Mouse (Mus musculus) embryonic fibroblast, embryonic 13.5 days (primary cell): ENCODE measurements around the gene Svs3b. TPM values are rescaled to one million over a fixed set of nuclear protein-coding genes. Genes with fewer than 3 reads are reported as not detected.
"Not testable (repeated sequence)": the region's sequence is repeated elsewhere in the genome, so short reads cannot be mapped to it uniquely, and the experiment has no call there.

Experiments
- H3K27ac ChIP-seq: 2 replicates; pipeline ENCODE4 v1.5.1; 2012; ENCODE audit warnings: low read length, control low read depth, inconsistent platforms; ENCODE audit not compliant: insufficient read depth
- H3K4me1 ChIP-seq: 2 replicates; pipeline ENCODE4 v1.6.1; 2011; ENCODE audit warnings: low read length; ENCODE audit not compliant: control insufficient read depth, insufficient read depth
- H3K4me3 ChIP-seq: 2 replicates; pipeline ENCODE4 v1.5.1; 2011; ENCODE audit warnings: mild to moderate bottlenecking, control low read depth, low read length; ENCODE audit not compliant: insufficient read depth
- CTCF ChIP-seq: IDR thresholded peaks from 2 replicates; pipeline ENCODE4 v1.5.1; 2011; ENCODE audit warnings: mild to moderate bottlenecking, control low read depth, low read length, moderate library complexity, borderline replicate concordance; ENCODE audit not compliant: insufficient read depth
- POLR2A ChIP-seq: IDR thresholded peaks from 2 replicates; pipeline ENCODE4 v1.6.1; 2011; ENCODE audit warnings: low read depth, mild to moderate bottlenecking, control low read depth, low read length, moderate library complexity
- polyA plus RNA-seq: library from polyadenylated mRNA; stranded (reverse); fragments of >200 nt; gene quantifications from 2 replicates; pipeline ENCODE4 v1.2.4, GENCODE M21; 2011; ENCODE audit warnings: low read depth; ENCODE audit not compliant: missing spikeins, insufficient read length

Gene Svs3b
- polyA plus RNA-seq, 1 experiment, result not detected

DNA sequence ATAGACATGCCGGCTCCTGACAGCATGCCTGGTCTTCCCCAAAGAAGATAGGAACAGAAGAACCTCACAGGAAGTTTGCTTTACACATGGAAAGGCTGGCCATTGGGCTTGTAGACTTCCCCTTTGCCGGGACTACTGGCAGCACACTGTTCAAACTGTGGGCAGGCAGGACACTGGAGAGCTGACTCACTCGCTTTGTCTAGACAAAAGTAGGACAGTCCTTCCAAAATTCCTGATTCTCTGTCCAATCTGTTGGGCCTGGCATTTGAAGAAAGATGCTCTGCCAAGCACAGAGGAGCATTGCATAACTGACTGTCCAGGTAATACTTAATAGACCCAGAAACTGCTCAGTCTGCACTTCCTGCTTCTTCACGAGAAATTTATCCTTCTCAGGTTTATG is 49.8 kb downstream of the Svs3b start:
- TF ChIP-seq CTCF (no peak), POLR2A (no peak)
- Histone ChIP-seq H3K4me3 (no peak overlapping the region), H3K4me1 (no peaks in the 10 kb centered on the region), H3K27ac (no peak overlapping the region)

DNA sequence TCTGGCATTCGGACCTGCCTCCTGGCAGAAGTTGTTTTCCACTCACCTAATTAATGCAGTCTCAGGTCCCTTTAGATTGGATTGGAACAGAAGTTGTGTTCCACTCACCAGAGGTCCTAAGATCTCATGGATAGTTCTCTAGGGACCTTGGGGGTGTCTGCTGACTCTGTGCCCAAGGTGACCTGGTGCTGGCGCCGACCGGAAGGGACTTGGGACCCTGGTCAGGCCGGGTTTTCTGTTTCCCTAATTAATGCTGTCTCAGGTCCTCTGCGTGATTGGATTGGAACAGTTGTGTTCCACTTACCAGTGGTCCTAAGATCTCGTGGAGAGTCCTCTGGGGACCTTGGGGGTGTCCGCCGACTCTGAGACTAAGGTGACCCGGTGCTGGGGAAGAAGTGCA is 50.4 kb downstream of the Svs3b start:
- not testable (repeated sequence) for H3K27ac ChIP-seq, H3K4me1 ChIP-seq, H3K4me3 ChIP-seq

Other genes starting within 250 kb of the Svs3b start
- gene Pabpc1l, start 231.2 kb downstream of the Svs3b start, polyA plus RNA-seq, result 1.4 and 1.5 TPM in 2 replicates
- 23.1 and 24.0 TPM in 2 replicates for gene Stk4, start 186.3 kb downstream of the Svs3b start, polyA plus RNA-seq
- gene Tomm34, start 185.5 kb downstream of the Svs3b start, polyA plus RNA-seq, result 37.2 and 38.8 TPM in 2 replicates
- 0.23 and 1.1 TPM in 2 replicates for gene Kcns1, start 85.5 kb downstream of the Svs3b start, polyA plus RNA-seq
- gene Wfdc5, start 73.9 kb downstream of the Svs3b start, polyA plus RNA-seq, result not detected in 2 replicates
- gene Wfdc12, start 66.0 kb downstream of the Svs3b start, polyA plus RNA-seq, result not detected in 2 replicates
- not detected in 2 replicates for gene Wfdc15a, start 56.5 kb downstream of the Svs3b start, polyA plus RNA-seq
- gene Wfdc15b, start 35.0 kb downstream of the Svs3b start, polyA plus RNA-seq, result not detected in 2 replicates
- not detected in 2 replicates for gene Svs2, start 18.2 kb downstream of the Svs3b start, polyA plus RNA-seq
- not detected in 2 replicates for gene Svs4, start 21.8 kb upstream of the Svs3b start, polyA plus RNA-seq
- gene Svs3a, start 32.6 kb upstream of the Svs3b start, polyA plus RNA-seq, result not detected in 2 replicates
- gene Svs6, start 60.1 kb upstream of the Svs3b start, polyA plus RNA-seq, result not detected in 2 replicates
- gene Svs5, start 76.1 kb upstream of the Svs3b start, polyA plus RNA-seq, result not detected in 2 replicates
- gene Slpi, start 132.5 kb upstream of the Svs3b start, polyA plus RNA-seq, result 0.90 TPM in 1 of 2 replicates, not detected in the other
- gene Rbpjl, start 146.5 kb upstream of the Svs3b start, polyA plus RNA-seq, result not detected in 2 replicates
- 0.18 and 3.1 TPM in 2 replicates for gene Matn4, start 148.5 kb upstream of the Svs3b start, polyA plus RNA-seq
- gene Sdc4, start 187.2 kb upstream of the Svs3b start, polyA plus RNA-seq, result 242 and 248 TPM in 2 replicates
- gene Sys1, start 200.3 kb upstream of the Svs3b start, polyA plus RNA-seq, result 23.1 and 23.6 TPM in 2 replicates
- gene Gm20458, start 204.3 kb upstream of the Svs3b start, polyA plus RNA-seq, result 4.1 and 5.8 TPM in 2 replicates
- not detected in 2 replicates for gene Trp53tg5, start 217.1 kb upstream of the Svs3b start, polyA plus RNA-seq
- gene Dbndd2, start 229.5 kb upstream of the Svs3b start, polyA plus RNA-seq, result 13.8 and 19.0 TPM in 2 replicates
- gene Pigt, start 240.9 kb upstream of the Svs3b start, polyA plus RNA-seq, result 59.6 and 66.3 TPM in 2 replicates